Mouse (Mus musculus) ES-Bruce4 (cell line): ENCODE results near the gene Cdk5rap3.

Experiments used
- CTCF ChIP-seq: IDR thresholded peaks from one replicate; pipeline ENCODE4 v1.8.1; 2011; ENCODE audit warnings: low read depth, low read length
- EP300 ChIP-seq: IDR thresholded peaks from 2 replicates; pipeline ENCODE4 v1.6.1; 2011; ENCODE audit warnings: low read depth, low read length; ENCODE audit not compliant: insufficient read depth
- POLR2A ChIP-seq: IDR thresholded peaks from one replicate; pipeline ENCODE4 v1.8.1; 2011; ENCODE audit warnings: low read length; ENCODE audit not compliant: insufficient read depth

DNA sequence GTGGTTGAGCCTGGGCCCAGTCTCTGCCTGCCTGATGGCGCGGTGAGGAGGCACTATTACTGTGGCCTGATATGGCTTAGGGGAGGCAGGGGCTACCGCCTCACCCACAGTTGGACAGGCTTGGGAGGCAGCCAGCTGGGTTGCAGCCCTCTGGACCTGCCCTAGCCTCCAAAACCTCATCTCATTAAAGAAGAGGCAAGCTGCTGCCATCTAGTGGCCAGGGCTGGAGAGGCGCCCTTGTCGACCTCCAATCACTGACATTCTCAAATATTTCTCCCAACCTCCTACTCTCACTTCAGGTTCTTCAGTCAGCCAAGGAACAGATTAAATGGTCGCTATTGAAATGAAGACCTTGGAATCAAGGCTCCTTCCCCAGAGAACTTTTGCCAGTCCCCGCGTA is 55.7 kb downstream of the Cdk5rap3 start:
- 0 out of 2 replicates have a peak, but pooled peaks have one; percentile 26 for TF ChIP-seq EP300
- TF ChIP-seq CTCF: peak; percentile 92
- no peak for TF ChIP-seq POLR2A
